Mouse (Mus musculus) heart, adult 18-20 months (tissue): ENCODE measurements around the gene Ppat. TPM values are rescaled to one million over a fixed set of nuclear protein-coding genes. Genes with fewer than 3 reads are reported as not detected.
"Not testable (repeated sequence)": the region's sequence is repeated elsewhere in the genome, so short reads cannot be mapped to it uniquely, and the experiment has no call there.

Experiments
- DNase-seq, 2 experiments: peaks; one replicate each; pipeline ENCODE4 v3.0.0; 2021 to 2022; ENCODE audit warnings: mixed read lengths in 1 of 2
- long read RNA-seq, 2 experiments: library from polyadenylated mRNA; stranded (forward); transcript quantifications; one replicate each; pipeline ENCODE4 v2.0.0; 2021
- total RNA-seq, 2 experiments: library from RNA; stranded (reverse); gene quantifications; 2 replicates each; pipeline ENCODE4 v1.2.3; 2021

The Ppat gene
- total RNA-seq: 10 to 100 TPM; 13.3 to 15.1 TPM
- long read RNA-seq, experiment 1, transcript Ppat-202 (11 exons, 3,981 nt): major isoform, 8 of 16 reads
- long read RNA-seq, experiment 1, partial matches to known transcripts: 8 of 16 reads
- long read RNA-seq, experiment 1, other reads (novel, unspliced or antisense): 0 of 16 reads
- long read RNA-seq, experiment 2, partial matches to known transcripts: 13 of 17 reads
- long read RNA-seq, experiment 2, other reads (novel, unspliced or antisense): 0 of 17 reads

DNA sequence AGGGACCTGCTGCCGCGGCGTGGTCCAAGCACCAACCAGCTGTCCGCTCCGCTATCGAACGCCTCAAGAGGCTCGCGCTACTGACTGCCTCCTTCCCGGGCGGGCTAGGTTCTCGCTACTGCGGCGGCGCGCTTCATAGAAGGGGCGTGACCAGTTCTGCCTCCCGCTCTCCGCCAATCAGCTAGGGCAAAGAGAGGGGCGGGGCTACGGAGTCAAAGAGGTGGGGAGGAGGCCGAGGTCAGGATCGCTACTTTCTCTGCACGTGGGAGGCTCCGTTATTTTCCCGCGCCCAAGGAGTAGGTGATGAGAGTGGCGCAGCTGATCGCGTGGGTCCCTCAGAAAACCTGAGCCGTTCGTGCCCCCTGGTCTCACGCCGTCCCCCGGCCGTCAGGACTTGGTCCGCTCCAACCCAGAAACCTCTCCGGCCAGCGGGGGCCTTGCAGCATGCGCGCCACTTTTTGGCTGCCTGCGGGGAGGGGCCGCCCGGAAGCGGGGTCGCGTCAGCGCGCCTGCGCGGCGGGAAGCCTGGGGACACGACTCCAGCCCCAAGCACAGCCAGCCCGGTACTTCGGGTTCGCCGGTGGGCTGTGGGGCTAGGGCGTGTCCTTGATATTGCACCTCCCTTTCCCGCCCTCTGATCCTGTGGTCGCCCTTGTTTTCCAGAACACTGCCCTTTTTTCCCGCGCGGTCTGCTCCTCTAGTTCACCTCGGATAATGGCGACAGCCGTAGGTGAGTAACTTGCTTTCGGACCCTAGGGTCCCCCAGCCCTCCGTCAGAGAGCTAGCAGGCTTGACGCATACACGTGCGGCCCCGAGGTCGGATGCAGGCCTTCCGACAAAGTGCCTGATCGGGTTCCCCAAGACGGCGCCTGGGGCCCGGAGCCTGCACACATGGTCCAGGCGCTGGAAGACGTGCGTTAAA, at the start of gene Ppat, which contains the start of gene Paics:
Gene Ppat, minus strand, starts transcription at position 473 of the 922 bp plus-strand sequence.
Gene Paics, plus strand, starts transcription at position 202 of the 922 bp plus-strand sequence.
- DNase-seq: peak; percentile 99

DNA sequence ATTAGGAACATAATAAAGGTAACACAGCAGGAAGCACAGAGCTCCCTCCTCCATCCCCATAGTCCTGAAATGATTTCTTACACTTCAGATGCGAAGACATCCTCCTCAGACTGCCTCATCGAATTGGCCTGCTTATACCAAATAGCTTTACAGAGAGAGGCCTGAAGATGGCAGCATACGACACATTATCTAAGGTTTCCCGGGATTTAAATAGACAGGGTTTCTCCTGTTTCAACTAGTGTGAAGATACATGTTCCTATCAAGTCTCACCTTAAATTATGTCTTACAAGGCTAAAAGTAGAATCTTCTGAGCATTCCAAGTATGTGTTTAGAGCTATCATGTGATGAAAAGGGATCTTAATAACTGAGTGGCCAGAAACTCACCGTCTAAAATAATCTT, 47.0 kb upstream of the Ppat start:
- DNase-seq: no peak

DNA sequence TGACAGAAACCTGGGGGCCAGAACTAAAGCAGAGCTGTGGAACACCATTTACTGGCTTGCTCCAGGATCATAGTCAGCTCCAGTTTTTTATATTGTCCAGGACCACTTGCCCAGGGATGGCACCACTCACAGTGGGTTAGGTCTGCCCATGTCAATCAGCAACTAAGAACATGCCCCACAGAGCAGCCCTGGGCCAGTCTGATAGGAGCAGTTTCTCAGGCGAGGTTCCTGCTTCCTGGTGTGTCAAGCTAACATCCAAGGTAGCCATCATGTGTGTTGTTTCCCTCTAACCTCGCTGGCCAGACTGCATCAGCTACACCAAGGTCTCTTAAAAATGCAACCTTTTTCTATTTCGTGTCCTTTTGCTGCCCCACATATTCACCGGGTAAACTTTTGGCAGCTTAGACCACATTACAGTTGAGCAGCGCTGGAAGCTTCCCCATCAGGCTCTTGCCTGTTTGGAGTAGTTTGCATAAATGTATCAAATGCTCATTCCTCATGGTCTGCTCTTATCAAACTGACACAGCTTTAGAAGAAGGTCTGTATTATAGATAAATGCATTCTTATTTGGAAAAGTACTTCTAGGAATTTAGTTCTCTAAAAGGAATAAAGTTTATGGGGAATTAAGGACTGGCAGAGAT, 41.9 kb upstream of the Ppat start:
- no peak for DNase-seq

DNA sequence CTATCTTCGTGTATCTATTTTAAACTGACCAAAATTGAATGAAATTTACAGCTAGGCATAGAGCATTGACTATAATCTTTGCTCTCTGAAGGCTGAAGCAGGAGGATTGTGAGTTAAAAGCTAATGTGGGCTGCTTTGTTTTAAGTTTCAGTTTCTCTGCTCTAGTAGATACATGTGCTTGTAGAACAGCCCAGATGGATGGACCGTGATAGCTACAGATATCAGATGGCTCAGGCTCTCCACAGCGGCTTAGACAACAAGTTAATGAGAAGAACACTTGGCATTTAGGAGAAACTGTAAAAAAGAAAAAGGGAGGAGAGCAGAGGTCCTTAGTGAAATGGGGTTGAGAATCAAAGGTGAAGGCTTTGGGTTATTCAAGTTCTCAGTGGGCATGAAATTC, 39.4 kb upstream of the Ppat start:
- no peak for DNase-seq

DNA sequence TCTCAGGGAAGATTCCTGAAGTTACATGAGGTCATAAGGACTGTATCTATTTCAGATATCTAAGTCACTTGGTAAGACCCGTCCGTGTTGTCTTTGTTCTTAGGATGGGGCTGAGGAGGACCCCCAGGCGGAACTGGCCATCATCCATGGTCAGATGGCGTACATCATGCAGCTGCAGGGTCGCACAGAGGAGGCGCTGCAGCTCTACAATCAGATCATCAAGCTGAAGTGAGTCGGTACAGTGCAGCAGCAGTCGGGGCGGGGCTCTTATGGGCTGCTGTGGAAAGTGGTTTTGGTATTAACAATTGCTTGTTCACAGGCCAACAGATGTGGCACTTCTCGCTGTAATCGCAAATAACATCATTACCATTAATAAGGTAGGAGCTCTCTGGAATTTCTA, 32.6 kb upstream of the Ppat start:
- DNase-seq: no peak

DNA sequence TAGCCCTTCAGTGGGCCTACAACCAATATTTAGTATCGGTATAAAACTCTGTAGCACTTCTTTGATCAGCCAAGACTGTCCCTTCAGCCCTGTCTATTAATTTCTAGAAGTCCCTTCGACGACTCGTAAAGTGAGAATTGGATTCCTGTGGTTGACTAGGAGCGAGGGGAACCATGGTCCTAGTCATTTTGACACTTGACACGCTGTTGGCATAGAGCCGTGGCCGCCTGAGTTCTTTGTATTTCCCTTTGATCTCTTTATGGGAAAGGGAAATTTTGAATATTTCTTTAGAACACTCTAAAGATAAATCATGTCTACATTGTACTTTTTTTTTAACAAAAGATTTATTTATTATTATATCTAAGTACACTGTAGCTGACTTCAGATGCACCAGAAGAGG, 24.4 kb upstream of the Ppat start:
- DNase-seq: no peak

DNA sequence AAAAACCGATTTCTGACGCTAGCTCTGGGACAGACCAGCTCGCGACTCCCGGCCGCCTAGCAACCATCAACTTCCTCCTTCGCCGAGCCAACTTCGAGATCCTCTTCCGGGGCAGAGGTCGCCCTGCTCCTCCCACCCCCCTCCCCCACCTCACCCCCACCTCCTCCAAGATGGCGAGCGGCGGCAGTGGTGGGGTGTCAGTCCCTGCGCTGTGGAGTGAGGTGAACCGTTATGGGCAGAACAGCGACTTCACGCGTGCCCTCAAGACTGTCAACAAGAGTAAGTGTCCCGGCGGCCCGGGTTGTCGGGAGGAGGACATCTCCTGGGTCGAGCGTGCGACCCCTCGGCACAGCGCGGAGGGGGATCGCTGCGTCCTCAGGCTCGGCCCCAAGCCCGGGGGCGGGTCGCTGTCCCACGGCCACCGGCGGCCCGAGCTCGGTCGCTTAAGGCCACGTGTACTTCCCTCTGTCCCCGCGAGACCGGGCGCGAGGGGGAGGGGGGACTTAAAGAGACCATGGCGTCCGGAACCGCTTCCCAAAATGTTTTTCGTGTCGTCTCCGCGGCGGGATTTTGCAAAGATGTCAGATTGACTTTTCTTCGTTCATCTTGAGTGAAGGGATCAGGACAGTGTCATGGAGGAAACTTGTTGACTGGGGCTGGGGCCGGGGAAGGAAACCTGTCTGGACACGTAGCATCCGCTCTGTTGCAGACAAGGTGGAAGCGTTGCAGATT, 23.3 kb upstream of the Ppat start, which contains the start of gene Srp72:
Gene Srp72, plus strand, starts transcription at position 130 of the 732 bp plus-strand sequence.
- DNase-seq: peak; percentile 87 to 88

DNA sequence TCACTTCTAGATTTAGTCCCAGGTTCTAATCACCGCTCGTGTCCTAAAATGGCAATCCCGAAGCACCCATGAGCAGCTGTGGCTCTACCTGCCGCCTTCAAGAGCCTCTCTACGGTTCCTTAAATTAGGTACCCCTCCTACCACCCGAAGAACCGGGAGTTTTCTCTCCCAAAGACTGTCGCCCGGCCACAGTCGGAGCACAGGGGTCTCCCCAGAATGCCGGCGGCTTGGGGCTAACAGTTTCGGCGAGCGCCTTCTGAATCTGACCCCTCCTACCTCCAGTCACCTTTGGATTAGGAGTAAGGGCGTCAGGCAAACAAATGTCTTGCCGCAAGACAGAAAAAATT, 22.8 kb upstream of the Ppat start:
- DNase-seq: no peak

DNA sequence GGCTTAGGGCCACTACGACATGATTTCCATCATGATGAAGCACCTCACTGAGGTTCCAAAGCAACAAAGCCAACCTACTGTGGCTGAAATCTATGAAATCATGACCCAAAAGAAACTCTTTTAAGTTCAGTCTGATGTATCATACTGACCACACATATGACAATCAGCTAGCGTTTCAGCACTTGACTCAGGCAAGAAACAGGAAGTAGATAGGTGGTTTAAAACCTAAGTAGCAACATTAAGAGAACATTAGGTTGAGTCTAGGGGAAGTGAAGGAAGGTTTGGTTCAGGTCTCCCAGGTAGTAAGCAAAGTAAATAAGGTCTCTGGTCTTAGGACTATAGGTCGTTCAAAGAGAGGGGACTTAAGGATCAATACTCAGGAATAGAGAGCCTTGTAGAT, 22.1 kb upstream of the Ppat start:
- DNase-seq: no peak

DNA sequence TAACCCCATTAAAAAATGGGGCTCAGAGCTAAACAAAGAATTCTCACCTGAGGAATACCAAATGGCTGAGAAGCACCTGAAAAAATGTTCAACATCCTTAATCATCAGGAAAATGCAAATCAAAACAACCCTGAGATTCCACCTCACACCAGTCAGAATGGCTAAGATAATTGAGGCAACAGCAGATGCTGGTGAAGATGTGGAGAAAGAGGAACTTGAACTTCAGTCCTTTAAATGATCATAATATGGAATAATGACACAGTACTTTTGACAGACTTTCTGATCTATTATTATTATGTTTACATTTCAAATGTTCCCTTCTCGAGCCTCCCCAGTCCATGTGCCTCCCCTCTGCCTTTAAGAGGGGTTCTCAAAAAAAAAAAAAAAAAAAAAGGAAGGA, 19.7 kb upstream of the Ppat start:
- not testable (repeated sequence) for DNase-seq

DNA sequence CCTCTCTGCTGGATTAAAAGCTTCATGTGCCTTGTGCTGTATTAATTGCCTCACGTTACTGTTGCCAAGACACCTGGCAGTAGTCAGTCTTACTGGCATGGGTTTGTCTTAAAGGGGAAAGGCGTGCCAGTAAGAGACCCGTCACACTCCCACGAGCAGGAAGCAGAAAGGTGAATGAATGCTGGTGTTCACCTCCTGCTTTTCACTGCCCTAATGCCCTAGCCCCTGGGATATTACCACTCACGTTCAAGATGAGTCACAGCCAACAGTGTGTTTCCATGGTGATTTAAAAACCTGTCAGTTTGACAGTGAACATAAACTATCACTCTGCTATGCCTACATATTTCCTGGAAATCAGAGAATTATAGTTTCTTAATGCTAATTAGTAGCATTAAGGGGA, 17.9 kb upstream of the Ppat start:
- DNase-seq: no peak

DNA sequence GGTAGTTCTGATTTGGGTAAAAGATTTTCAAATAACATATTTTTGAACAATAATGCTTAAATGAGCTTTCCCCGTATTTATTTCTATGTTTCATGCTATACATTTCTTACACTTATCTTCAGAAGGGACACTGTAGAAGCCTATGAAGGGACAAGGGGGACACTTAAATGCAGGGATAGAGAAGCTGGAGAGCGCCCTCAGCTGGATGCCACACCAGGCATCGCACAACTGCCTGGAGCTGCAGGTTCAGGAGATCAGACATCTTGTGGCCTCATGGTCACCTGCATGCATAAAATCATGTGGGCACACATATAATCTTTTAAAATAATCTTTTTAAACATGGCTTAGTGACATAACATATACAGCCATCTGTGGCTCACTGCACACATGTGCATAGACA, 13.3 kb upstream of the Ppat start:
- DNase-seq: no peak

DNA sequence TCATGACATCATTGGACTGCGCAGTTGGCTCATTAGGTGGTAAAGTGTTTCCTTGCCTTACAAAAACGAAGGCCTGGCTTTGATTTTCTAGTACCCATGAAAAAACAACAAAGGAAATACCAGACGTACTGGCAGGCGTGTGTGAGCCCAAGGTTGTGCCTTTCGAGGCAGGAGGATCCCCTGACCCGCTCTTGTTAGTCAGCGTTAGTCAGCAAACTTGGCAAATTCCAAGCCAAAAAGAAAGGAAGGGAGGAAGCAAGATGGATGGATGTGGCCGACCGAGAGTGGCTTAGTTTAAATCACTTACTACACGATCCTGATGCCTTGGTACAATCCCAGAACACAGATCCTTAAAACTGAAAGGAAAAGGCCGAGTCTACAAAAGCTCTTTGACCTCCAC, 11.2 kb upstream of the Ppat start:
- no peak for DNase-seq

DNA sequence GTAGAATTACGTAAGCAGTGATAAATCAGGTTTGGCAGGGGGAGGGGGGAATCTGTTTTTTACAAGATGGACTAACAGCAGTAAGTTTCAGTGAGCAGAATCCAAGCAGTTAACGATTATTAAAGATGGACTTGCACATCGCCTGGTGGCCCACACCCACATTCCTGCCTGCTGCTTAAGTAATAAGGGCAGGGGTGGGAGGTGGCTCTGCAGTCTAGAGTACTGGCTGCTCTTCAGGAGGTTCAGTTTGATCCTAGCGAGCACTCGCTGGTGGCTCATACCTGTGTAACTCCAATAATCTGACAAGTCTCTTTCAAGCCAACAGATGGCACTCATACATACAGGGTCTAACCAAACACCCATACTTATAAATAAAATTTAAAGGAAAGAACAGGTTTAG, 8.2 kb upstream of the Ppat start:
- no peak for DNase-seq

DNA sequence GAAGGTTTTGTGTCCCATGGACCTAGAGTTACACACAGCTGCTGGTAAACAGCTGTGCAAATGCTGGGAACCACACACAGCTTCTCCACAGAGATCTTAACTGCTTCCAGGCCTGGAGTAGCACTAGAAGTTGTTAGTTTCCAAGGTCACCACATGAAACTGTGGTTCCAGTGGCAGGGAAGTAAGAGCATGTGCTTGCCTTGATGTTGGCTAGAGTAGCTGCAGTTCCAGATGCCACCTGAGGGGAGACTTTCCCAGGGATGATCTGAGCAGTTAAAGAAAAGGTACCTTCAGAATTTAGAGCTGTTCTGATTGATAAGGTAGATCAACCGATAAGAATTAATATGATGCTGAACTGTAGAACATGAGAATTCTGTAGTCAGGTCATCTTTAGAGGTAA, 6.6 kb upstream of the Ppat start:
- DNase-seq: no peak

DNA sequence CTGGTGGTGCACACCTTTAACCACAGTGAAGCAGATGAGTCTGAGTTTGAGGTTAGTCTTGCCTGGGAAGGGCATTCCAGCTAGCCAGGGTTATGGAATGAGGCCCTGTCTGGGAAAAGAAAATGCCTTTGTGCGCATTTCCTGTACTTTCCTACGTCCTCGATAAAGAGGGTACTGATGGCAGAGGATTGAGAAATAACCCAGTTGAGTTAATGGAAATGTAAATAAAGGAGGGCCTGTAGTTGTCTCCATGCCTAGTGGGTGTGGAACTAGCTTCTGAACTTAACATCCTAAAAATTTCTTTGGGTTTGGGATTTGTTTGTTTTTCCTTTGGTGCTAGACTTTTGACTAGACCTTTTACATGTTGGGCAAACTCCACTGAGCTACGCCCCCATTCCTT, 4.1 kb upstream of the Ppat start:
- no peak for DNase-seq

DNA sequence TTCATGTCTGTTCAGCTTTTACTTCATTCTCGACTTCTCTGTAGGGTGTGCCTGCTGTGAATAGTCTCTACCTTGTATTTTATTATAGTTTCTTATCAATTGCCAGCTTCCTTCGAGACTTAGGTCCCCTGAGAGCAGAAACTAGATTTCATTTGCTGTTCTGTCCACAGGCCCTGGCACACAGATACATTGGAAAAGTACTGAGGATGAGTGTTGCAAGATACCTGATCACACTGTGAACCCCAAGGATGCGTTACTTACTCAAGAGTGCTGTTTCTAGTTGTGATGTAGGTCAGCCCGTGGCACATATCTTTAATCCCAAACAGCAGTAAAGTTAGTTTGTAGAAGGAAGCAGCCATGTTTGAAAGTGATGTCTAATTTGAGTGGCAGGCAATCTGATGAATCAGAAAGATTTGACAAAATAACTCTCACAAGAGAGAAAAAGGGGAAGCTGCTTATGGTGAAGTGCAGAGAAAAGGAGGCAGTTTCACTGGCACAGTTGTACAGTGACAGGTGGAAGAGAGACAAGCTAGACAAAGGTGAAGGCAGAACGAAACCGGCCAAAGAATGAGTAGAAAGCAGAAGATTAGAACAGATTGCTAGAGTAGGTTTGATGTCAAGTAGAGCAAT, 3.0 kb upstream of the Ppat start:
- DNase-seq: no peak

DNA sequence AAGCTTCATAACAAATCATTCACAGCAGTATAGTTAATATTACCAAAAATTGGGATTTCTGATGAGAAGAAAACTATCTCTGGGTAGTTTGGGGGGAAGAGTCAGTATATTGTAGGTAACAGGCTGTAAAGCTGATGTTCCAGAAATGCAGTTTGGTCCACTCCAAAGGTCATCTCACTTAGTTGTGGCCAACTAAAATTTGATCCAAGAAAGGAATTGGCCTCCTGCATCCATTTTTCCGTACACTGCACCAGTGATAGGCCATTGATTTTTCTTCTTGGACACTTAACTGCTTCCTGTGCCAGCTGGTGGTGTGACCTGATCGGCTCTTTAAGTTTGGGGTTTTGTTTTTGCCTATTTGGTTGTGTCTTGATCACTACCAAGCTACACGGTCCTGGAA, 2.4 kb upstream of the Ppat start:
- no peak for DNase-seq

DNA sequence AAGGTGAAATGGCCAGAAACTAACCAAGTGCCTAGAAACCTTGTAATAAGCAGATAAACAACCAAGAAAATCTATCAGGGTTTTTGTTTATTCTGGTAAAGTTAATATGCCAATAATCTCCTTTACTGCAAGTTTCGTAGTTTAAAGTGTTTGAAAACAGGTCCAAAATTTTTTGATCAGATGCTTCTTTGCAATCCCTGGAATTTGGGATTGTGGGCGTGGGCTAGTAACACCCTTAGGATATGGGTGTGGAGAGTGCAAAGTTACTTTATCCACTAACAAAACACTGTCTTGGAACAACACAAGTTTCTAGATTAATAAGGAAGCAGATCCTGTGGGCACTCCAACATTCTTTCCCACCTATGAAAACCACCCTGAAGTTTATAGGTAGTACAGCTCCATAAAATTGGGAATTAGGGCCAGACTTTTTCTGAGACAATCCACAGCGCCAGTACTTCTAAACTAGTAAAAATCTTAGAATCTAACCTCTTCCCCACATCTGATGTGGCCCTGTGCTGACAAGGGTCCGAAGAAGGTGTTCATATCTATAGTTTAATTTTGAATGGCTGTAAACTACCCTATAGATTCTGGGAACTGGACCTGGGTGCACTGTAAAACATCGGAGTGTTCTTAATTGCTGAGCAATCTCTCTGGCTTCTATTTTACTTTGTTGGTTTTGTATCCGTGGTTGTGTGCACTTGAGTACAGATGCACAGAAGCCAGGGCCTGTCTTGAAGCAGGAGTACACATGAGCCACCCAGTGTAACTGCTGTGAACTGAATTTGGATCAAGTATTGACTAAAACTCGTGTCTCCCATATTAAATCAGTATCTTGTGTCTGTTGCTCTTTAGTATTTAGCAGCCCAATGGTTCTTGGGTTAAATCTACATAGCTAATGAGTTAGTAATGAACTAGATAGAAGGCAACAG, 998 bp upstream of the Ppat start:
- peak in 1 of 2 experiments; percentile 24 for DNase-seq

DNA sequence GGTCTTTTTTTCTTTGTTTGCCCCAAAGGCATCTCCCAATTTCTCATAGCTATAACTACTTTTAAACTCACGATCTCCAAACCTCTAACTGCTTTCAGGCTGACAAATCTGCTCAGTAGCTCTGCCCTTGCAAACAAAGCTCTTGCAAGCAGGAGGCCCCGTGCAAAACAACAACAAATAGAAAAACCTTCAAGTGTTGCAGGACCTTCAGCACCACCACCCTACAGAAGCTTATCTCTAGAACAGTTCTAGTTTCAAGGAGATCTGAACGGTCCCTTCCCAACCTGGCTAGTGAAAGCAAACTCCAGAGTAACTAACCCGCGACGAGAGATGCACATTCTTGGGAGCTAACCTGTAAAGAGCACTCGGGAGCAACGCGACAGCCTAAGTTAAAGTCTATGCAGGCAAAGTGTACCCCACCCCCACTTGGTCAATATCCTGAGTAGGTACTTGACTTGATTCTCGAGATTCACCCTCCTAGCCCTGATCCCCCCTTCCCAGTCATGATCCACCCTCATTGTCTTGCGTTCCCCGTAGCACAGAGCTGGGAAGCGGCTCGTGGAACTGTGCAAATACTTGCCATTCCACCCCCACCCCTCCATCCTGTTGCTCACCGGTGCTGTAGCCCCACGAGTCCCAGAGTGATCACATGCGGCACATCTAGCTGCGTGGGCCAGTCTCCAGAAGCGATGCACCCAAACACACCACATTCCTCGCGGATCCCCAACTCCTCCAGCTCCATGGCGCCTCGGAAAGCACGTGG, 854 bp downstream of the Ppat start:
- DNase-seq: no peak
